Mouse (Mus musculus): ENCODE results near the gene Gm28048. TPM values are rescaled to one million over a fixed set of nuclear protein-coding genes. Genes with fewer than 3 reads are reported as not detected.

Gm28048 gene
- polyA plus RNA-seq, 1 experiment from 2014 or later = 6.9 TPM

DNA sequence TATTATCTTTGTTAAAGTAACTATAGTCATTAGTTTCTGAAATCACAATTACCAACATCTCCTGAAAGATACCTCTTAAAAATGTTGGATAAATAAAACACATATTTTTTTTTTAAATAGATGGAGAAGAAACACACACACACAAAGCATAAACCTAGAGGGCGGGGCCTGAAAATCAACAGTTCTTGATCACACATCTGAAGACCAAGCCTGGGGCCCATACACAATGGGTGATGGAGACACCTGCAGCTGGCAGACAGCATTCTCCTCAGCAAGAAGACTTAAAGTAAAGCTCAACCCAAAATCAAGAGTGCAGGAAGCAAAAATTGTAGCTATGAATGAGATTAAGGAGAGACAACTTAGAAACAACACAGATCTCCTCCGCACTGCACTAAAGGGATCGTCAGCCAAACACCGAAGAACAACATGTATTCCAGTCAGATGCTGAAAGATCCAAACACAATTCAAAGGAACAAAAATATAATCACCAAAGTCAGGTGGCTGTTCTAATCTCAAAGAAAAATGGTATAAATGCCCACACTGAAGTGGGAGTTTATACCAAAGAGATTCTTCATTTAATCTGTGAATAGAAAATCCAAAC lies 44.1 kb downstream of the Gm28048 start:
- Histone ChIP-seq H3K36me3 (no peaks in the 10 kb centered on the region), H3K9ac (no peak overlapping the region), H3K4me3 (no peak overlapping the region), H3K9me3 (replicated peaks) (no peaks in the 10 kb centered on the region), H3K27me3 (no peaks in the 10 kb centered on the region), H3K4me2 (no peak overlapping the region), H3K27ac (no peak overlapping the region), H3K4me1 (replicated peaks) (no peaks in the 10 kb centered on the region)
- ATAC-seq (replicated peaks; ENCODE audit: insufficient number of reproducible peaks, insufficient read depth, low FRiP score, low read depth) = no peak
- WGBS = 91% methylated on average over 4 of the region's 4 CpGs

GRCm38 (mm10) chr11:22936446-22937125 lies 45.3 kb downstream of the Gm28048 start:
- WGBS = 63% methylated on average over 5 of the region's 5 CpGs
- Histone ChIP-seq H3K4me1 (replicated peaks) (no peaks in the 10 kb centered on the region), H3K9ac (no peak overlapping the region), H3K27ac (no peak overlapping the region), H3K4me2 (no peak overlapping the region), H3K27me3 (no peaks in the 10 kb centered on the region), H3K9me3 (replicated peaks) (no peaks in the 10 kb centered on the region), H3K4me3 (no peak overlapping the region), H3K36me3 (no peaks in the 10 kb centered on the region)
- no peak for ATAC-seq (replicated peaks; ENCODE audit: insufficient number of reproducible peaks, insufficient read depth, low FRiP score, low read depth)

GRCm38 (mm10) chr11:22932167-22932566 lies 49.7 kb downstream of the Gm28048 start:
- no peaks in the 10 kb centered on the region for H3K36me3 ChIP-seq
- no peak for ATAC-seq (replicated peaks; ENCODE audit: insufficient number of reproducible peaks, insufficient read depth, low FRiP score, low read depth)
- no peak overlapping the region for H3K4me2 ChIP-seq
- H3K27ac ChIP-seq = no peak overlapping the region
- H3K27me3 ChIP-seq = no peaks in the 10 kb centered on the region
- no peaks in the 10 kb centered on the region for H3K9me3 ChIP-seq (replicated peaks)
- peaks cover 11% of the 10 kb centered on the region for H3K4me1 ChIP-seq (replicated peaks)
- no peak overlapping the region for H3K4me3 ChIP-seq
- no peak overlapping the region for H3K9ac ChIP-seq

GRCm38 (mm10) chr11:22931320-22931905 lies 50.5 kb downstream of the Gm28048 start:
- no peak overlapping the region for H3K4me2 ChIP-seq
- no peak overlapping the region for H3K9ac ChIP-seq
- H3K4me1 ChIP-seq (replicated peaks) = peaks cover 11% of the 10 kb centered on the region
- 72% methylated on average over 2 of the region's 2 CpGs for WGBS
- H3K4me3 ChIP-seq = no peak overlapping the region
- H3K36me3 ChIP-seq = no peaks in the 10 kb centered on the region
- H3K27me3 ChIP-seq = no peaks in the 10 kb centered on the region
- H3K27ac ChIP-seq = no peak overlapping the region
- no peak for ATAC-seq (replicated peaks; ENCODE audit: insufficient number of reproducible peaks, insufficient read depth, low FRiP score, low read depth)
- no peaks in the 10 kb centered on the region for H3K9me3 ChIP-seq (replicated peaks)

- Histone ChIP-seq H3K36me3 (no peaks in the 10 kb centered on the region), H3K4me1 (replicated peaks) (peaks cover 11% of the 10 kb centered on the region), H3K9ac (no peak overlapping the region), H3K4me2 (no peak overlapping the region), H3K27me3 (no peaks in the 10 kb centered on the region), H3K27ac (no peak overlapping the region), H3K4me3 (no peak overlapping the region), H3K9me3 (replicated peaks) (no peaks in the 10 kb centered on the region)
- 73% methylated on average over 2 of the region's 2 CpGs for WGBS
- ATAC-seq (replicated peaks; ENCODE audit: insufficient number of reproducible peaks, insufficient read depth, low FRiP score, low read depth) = no peak
These were observed 51.8 kb downstream of the Gm28048 start for GRCm38 (mm10) chr11:22930129-22930528.

DNA sequence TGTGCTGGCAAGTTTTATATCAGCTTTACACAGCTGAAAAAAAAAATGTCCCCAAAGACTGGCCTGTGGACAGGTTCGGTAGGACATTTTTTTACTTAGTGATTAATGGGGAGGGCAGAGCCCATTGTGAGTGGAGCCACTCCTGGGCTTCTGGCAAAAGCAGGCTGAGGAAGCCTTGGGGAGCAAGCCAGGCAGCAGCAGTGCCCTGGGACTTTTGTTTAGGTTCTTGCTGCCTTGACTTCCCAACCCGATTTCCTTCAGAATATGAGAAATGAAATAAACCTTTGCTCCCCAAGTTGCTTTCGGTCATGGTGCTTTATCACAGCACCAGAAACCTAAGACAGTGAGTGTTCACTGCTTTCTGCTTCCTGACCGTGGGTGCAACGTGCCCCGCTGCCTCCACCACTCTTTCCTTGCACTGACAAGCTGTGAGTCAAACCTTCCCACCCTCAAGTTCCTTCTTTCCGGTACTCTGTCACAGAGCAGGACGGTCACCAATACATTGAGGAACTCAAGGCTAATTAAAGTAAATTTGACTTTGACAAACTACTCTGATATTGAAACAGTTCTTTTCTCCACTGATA lies 53.2 kb downstream of the Gm28048 start:
- ATAC-seq (replicated peaks; ENCODE audit: insufficient number of reproducible peaks, insufficient read depth, low FRiP score, low read depth) = no peak
- Histone ChIP-seq H3K4me2 (no peak overlapping the region), H3K27ac (no peak overlapping the region), H3K9ac (no peak overlapping the region), H3K4me3 (no peak overlapping the region), H3K4me1 (replicated peaks) (peaks cover 11% of the 10 kb centered on the region), H3K9me3 (replicated peaks) (no peaks in the 10 kb centered on the region), H3K36me3 (no peaks in the 10 kb centered on the region), H3K27me3 (no peaks in the 10 kb centered on the region)
- 55% methylated on average over 8 of the region's 8 CpGs for WGBS

- no peak overlapping the region for H3K9ac ChIP-seq
- ATAC-seq (replicated peaks; ENCODE audit: insufficient number of reproducible peaks, insufficient read depth, low FRiP score, low read depth) = no peak
- H3K4me1 ChIP-seq (replicated peaks) = peaks cover 7% of the 10 kb centered on the region
- no peak overlapping the region for H3K4me3 ChIP-seq
- no peak overlapping the region for H3K4me2 ChIP-seq
- H3K27ac ChIP-seq = no peak overlapping the region
- no peaks in the 10 kb centered on the region for H3K27me3 ChIP-seq
- H3K9me3 ChIP-seq (replicated peaks) = no peaks in the 10 kb centered on the region
- 86% methylated on average over 2 of the region's 2 CpGs for WGBS
- H3K36me3 ChIP-seq = no peaks in the 10 kb centered on the region
These were observed 58.3 kb downstream of the Gm28048 start for GRCm38 (mm10) chr11:22923606-22924005.

DNA sequence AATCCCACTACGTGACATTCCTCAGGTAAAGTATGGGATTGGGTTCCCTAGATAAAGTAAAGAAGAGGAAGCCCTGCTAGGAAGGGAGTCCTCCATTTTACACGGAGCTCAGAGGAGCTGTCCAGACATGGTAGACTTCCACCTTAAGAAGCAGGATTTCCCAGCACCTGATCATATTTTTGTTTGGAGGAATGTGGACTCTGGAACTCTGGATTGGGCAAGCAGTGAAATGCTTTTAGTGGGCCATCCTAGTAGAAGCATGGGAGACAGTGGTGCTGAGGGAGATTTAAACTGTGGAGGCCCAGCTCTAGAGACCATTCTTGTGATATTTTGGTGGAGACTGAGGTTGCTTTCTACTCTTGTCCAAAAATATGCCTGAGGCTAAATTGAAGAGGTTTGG lies 59.3 kb downstream of the Gm28048 start:
- WGBS = 66% methylated on average over 2 of the region's 2 CpGs
- no peaks in the 10 kb centered on the region for H3K36me3 ChIP-seq
- no peak overlapping the region for H3K4me2 ChIP-seq
- no peaks in the 10 kb centered on the region for H3K27me3 ChIP-seq
- no peak overlapping the region for H3K4me3 ChIP-seq
- no peak overlapping the region for H3K9ac ChIP-seq
- H3K27ac ChIP-seq = no peak overlapping the region
- no peaks in the 10 kb centered on the region for H3K4me1 ChIP-seq (replicated peaks)
- H3K9me3 ChIP-seq (replicated peaks) = no peaks in the 10 kb centered on the region
- ATAC-seq (replicated peaks; ENCODE audit: insufficient number of reproducible peaks, insufficient read depth, low FRiP score, low read depth) = no peak

- Histone ChIP-seq H3K9ac (no peak overlapping the region), H3K27ac (no peak overlapping the region), H3K4me3 (no peak overlapping the region), H3K4me2 (no peak overlapping the region), H3K9me3 (replicated peaks) (no peaks in the 10 kb centered on the region), H3K4me1 (replicated peaks) (no peaks in the 10 kb centered on the region), H3K36me3 (no peaks in the 10 kb centered on the region), H3K27me3 (no peaks in the 10 kb centered on the region)
- WGBS = 70% methylated on average over 2 of the region's 2 CpGs
- ATAC-seq (replicated peaks; ENCODE audit: insufficient number of reproducible peaks, insufficient read depth, low FRiP score, low read depth) = no peak
These were observed 62.6 kb downstream of the Gm28048 start for GRCm38 (mm10) chr11:22919336-22919735.

DNA sequence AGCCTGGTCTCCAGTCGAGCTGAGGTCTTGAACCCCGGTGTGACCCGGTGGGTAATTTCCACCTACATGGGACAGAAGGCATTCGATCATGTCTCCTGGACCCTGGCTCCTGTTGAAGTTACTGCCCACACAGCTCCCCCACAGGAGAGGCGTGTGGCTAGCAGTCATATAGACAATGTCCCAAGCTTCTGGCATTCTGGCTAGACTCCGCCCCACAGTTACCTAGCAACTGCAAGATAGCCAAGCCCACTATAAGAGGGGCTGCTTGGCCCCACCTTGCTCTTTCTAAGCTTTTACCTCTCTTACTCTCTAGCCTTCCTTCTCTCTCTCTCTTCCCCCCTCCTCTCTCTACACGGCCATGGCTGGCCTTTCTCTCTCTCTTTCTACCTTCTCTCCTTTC lies 64.1 kb downstream of the Gm28048 start:
- Histone ChIP-seq H3K9me3 (replicated peaks) (no peaks in the 10 kb centered on the region), H3K4me1 (replicated peaks) (peaks cover 5% of the 10 kb centered on the region; the same call in 1 of the 2 replicates), H3K9ac (no peak overlapping the region), H3K36me3 (no peaks in the 10 kb centered on the region), H3K27ac (no peak overlapping the region), H3K27me3 (no peaks in the 10 kb centered on the region), H3K4me2 (no peak overlapping the region), H3K4me3 (no peak overlapping the region)
- no peak for ATAC-seq (replicated peaks; ENCODE audit: insufficient number of reproducible peaks, insufficient read depth, low FRiP score, low read depth)
- 89% methylated on average over 7 of the region's 7 CpGs for WGBS

GRCm38 (mm10) chr11:22913744-22914143 lies 68.1 kb downstream of the Gm28048 start:
- Histone ChIP-seq H3K9me3 (replicated peaks) (no peaks in the 10 kb centered on the region), H3K4me1 (replicated peaks) (peaks cover 10% of the 10 kb centered on the region; the same call in 1 of the 2 replicates), H3K27ac (no peak overlapping the region), H3K4me3 (no peak overlapping the region), H3K27me3 (no peaks in the 10 kb centered on the region), H3K36me3 (no peaks in the 10 kb centered on the region), H3K4me2 (no peak overlapping the region), H3K9ac (no peak overlapping the region)
- 58% methylated on average over 4 of the region's 4 CpGs for WGBS
- no peak for ATAC-seq (replicated peaks; ENCODE audit: insufficient number of reproducible peaks, insufficient read depth, low FRiP score, low read depth)

Measured in heart, embryonic 15.5 days (tissue).